Mouse (Mus musculus) brain, adult 2 months (tissue): Measurements from ENCODE around the gene Fxr2.

Experiments used
- DNase-seq: peaks from one replicate; pipeline ENCODE4 v3.0.0; 2011; ENCODE audit warnings: low read depth, low spot score

Fxr2 gene

GRCm38 (mm10) chr11:69656617-69657461 lies 24.0 kb downstream of the Fxr2 start:
- peak; percentile 63 for DNase-seq

- no peak for DNase-seq
These were observed 24.7 kb downstream of the Fxr2 start for GRCm38 (mm10) chr11:69657462-69657881.

DNA sequence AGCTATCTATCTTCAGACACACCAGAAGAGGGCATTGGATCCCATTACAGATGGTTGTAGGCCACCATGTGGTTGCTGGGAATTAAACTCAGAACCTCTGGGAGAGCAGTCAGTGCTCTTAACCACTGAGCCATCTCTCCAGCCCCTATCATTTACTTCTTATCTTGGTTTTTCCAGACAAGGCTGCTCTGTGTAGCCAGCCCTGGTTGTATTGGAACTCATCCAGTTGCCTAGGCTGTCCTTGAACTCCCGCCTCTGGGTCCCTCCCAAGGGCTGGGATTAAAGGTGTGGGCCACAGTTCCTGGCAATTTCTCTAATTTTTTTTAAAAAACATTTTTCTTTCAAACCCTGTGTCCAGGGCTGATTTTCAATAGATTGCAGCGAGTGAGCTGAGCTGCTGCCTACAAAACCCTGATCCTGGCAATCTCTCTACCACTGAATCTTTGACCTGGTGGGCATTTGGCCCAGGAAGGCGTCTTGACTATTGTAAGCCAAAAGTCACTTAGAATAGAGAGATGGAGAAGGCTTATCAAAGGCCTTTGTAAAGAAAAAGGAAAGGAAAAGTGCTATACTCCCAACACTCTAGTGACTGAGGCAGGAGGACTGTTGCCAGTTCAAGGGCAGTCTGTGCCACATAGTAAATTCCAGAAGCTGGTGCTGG lies 28.6 kb downstream of the Fxr2 start:
- DNase-seq, result no peak

GRCm38 (mm10) chr11:69662213-69662966 lies 29.6 kb downstream of the Fxr2 start, which contains the start of gene Mpdu1:
Gene Mpdu1 (minus strand): TSS chr11:69662642.
- peak; percentile 99 for DNase-seq

DNA sequence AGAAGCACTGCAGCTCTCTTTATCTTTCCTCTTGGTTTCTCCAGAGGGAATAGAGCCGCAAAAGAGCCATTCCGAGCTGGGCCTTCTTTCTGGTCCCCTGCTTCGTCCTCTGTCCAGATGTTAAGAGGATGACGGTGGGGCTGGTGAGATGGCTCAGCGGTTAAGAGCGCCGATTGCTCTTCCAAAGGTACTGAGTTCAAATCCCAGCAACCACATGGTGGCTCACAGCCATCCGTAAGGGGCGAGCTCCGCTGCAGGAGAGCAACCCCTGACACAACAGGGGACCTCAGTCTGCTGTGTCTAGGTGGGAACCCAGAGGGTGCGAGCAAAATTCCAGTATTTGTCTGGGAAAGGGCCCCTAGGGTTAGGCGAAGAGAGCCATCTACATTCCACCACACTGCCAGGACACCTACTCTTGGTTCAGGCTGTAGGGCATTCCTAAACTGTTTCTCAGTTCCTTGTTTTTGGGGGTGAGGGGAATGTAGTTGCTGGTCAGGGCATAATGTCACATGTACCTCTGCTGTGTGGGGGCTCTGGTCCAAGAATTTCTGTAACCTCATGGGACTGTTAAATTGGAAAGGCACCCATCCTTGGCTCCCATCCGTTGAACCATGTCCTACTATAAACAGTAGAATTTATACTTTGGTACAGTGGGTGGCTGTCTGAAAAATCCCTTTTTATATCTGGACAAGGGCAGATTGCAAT lies 30.3 kb downstream of the Fxr2 start:
- no peak for DNase-seq

DNA sequence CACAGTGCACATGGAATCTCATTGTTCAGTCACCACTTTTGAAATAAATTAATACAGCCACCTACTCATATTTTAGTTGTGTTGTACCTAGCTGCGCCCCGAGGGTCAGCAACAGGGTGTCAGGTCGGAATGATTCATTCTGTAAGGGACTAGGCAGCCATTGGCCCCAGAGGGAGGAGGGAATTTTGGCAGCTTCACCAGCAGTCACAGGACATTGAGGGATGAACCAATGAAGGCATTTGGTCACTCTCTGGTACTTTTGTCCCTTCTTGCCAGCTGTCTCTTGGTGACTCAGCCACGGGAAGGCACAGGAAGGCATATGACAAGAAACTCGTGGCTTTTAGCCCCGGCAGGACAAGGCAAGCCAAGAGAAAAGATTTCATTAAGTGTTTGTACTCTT lies 31.0 kb downstream of the Fxr2 start:
- DNase-seq, result peak; percentile 42

GRCm38 (mm10) chr11:69664841-69665240 lies 32.1 kb downstream of the Fxr2 start:
- DNase-seq, result no peak

- no peak for DNase-seq
These were observed 32.7 kb downstream of the Fxr2 start for GRCm38 (mm10) chr11:69665457-69665960.

DNA sequence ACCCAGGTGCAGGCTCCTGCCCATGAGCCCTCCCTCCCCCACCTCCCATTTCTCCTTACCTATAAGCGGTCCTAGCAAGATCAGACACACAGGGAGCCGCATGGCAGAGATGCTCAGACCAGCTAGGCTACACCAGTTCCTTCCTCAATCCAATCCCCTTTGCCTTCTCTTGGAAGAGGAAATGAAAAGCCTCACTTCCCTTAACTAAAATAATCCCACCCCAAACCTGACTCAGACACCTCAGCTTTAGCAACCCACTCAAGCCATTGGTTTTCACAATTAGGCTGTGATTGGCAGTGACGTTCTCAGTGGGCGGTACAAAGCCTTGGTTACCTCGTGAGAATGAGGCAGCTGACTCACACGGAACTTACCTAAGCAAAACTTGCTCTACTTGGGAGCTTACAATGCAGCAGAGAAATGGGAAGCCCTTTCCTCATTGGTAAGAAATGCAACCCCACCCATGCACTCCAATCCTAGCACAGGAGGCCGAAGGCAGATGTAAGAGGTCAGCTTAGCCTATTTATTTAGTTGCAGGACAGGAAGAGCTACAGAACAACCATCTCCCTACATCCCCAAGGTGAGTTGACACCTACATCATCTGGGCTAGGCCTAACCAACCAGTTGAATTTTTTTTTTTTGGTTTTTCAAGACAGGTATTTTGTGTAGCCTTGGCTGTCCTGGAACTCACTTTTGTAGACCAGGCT lies 33.3 kb downstream of the Fxr2 start, which contains the start of gene Cd68:
Cd68 (minus strand) TSS at position 193 of the 704 bp plus-strand sequence.
- DNase-seq, result peak; percentile 91

- no peak for DNase-seq
These were observed 33.8 kb downstream of the Fxr2 start for GRCm38 (mm10) chr11:69666665-69667005.

DNA sequence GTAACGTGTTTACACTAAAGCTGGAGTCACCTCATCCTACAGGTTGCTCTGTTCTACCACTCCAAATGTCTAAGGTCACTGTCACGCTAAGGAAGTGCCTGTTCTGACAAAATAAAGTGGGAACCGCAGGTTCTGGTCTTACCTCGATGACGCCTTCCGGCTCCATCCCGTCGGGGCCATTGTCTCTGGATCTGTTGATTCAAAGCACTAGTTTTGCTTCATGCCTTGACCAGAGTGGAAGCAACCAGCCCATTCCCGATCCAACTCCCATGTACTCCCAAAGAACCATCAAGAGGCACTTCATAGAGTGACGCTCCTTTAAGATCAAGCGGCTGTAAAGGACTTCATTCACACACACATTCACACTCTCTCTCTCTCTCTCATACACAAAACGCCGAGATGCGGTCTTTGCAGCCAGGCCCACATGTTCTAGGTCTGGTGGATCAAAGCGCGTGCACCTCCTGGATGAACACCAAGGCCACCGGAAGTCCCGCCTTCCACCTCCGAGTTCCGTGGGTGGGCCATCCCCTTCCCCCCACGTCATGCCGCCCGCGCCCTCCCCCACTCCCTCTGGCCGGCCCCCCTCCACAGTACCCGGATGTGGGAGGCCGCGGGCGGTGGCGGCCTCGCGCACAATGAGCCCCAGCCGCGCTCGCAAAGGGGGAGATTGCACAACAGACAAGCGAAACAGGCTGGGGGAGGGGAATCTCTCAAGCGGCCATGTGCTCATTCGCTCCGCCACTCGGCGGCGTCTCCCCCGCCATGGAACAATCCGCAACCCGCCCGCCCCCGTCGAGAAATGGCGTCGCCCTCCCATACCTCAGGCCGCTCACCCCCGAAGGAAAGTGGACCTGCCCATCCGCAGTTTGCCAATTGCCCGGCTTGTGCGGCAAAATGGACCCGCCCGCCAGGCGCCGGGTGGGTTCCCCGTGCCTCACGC lies 38.3 kb downstream of the Fxr2 start:
- DNase-seq, result peak; percentile 99

DNA sequence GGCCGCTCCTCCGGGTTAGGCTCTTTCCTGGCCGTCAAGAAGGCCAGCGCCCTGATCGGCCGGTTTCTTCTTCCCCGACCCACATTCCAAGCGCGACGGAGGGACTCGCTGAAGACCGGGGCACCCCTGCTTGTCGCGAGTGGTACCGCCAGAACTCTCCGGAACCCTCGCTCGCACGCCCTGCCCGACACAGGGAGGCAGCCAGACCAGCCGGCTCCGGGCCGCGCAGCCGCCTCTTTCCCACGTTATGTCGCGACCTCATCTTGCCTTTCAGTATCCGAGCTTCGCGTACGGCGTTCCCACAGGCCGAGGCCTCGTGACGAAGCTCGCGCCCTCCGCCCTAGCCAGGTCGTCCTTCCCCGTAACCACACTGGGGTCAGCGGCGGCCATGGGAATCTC lies 38.9 kb downstream of the Fxr2 start:
- DNase-seq, result no peak

DNA sequence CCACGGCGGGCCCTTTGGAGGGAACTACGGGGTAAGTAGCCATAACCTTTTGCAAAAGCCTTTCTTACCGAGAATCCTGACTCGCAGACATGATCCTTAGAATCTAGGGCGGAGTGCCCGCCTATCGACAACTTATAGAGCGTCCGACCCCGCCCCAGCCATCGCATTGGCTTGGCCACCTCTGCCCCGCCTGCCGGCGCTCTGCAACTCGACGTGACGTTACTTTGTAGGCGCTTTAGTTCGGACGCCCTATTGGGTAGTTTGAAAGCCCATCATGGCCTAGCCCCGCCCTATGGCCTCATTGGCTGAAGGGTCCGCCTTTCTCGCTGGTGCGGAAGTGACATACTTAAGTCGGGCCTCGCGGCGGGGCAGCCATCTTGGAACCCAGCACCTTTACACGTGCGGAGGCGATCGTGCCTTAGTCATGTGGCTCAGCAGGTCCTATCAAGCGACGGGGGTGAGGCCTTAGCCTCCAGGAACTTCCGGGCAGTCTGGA lies 39.5 kb downstream of the Fxr2 start, which contains the start of gene Eif4a1:
Eif4a1 (minus strand) TSS at position 213 of the 496 bp plus-strand sequence.
- peak; percentile 100 for DNase-seq

GRCm38 (mm10) chr11:69679144-69679543 lies 46.4 kb downstream of the Fxr2 start:
- DNase-seq, result no peak

- no peak for DNase-seq
These were observed 47.5 kb downstream of the Fxr2 start for GRCm38 (mm10) chr11:69680136-69680855.

- peak; percentile 99 for DNase-seq
These were observed 48.8 kb downstream of the Fxr2 start, which contains the start of gene Senp3 for GRCm38 (mm10) chr11:69681314-69682208. Gene Senp3 (minus strand): TSS chr11:69682084.

- DNase-seq, result no peak
These were observed 49.5 kb downstream of the Fxr2 start for GRCm38 (mm10) chr11:69682209-69682839.
